Mouse (Mus musculus) right cerebral cortex, postnatal 10 days (tissue): ENCODE results near the gene Matn1.
A peak's percentile ranks its signal among the peaks of the same experiment; 100 is the strongest.

Experiments
- DNase-seq, 2 experiments: peaks; one replicate each; pipeline ENCODE4 v3.0.0; 2021; ENCODE audit warnings: low spot score in 2 of 2

The Matn1 gene

DNA sequence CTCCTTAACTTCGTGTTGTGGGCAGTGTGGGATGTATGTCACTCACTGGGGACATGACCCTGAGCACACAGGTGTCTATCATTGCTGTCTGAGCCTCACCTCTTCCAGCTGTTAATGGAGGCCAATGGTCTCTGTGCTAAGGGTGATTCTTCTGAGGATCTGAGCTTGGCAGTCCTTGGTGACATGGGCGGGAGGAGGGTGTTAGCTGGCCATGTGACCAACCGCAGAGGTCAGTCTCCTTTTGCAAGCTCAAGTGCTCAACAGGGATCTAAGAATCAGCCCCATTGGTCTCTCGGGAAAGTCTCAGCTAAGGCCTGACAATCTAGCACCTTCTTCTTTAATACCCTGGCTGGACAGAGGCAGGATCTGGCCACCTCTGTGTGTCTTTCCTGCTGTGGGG lies 26.6 kb upstream of the Matn1 start:
- no peak for DNase-seq

- no peak for DNase-seq
Observed at GRCm38 (mm10) chr4:130918805-130919749, 25.1 kb upstream of the Matn1 start.

GRCm38 (mm10) chr4:130919750-130920356 lies 24.3 kb upstream of the Matn1 start:
- no peak for DNase-seq

DNA sequence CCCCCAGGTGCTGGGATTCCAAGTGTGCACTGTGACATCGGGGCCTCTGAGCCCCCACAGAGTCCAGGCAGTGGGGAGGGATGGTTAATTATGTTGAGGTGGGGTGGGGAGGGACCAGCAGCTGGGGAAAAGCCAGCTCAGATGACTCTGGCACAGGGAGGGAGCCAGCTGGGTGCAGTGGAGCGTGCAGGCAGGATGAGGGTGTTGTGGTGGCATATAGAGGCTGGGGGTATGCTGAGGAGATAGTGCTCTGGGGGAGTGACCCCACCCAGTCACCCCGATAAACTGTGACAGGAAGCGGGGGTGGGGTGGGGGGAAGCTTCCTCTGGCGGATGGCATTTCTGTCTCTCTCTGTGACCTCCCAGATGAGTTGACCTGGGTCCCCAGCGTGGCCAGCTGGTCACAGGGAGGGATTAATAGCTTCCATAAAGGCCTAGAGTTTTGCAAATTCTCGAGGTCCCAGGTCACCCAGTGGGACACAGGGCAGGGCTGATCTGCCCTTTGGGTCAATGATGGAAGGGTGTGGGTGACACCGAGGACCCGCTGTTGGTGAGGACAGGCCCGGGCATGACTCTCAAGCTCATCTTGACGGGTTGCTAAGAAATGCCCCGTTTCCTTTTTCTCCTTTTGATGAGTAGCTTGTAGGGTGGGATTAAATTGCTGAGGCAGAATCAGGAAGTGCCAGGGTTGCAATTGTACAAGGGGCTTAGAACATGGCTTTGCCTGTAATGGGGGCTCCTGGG lies 23.1 kb upstream of the Matn1 start:
- DNase-seq = no peak

- DNase-seq = no peak
Observed at GRCm38 (mm10) chr4:130921986-130922385, 22.2 kb upstream of the Matn1 start.

DNA sequence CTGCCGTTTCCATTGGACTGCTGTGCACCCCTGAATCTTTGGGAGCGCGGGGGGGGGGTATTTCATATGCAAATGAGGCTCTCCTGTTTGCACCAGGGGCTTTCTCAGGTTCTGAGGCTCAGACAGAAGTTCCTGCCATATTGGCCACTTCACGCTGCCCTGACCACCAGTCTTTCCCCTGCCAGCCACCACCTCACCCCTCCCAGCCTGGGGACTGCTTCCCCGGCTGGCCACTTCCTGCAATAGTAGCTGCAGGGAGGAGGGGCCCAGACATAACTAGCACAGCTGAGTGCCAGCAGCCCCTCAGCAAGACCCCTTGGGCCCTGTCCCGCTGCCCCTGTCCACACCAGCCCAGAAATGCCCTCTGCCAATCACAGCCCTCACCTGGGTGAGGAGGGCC lies 17.9 kb upstream of the Matn1 start:
- DNase-seq = no peak

- DNase-seq = no peak
Observed at GRCm38 (mm10) chr4:130927821-130928220, 16.4 kb upstream of the Matn1 start.

- peak; percentile 58 to 63 for DNase-seq
Observed at GRCm38 (mm10) chr4:130942644-130943043, 1.5 kb upstream of the Matn1 start.

DNA sequence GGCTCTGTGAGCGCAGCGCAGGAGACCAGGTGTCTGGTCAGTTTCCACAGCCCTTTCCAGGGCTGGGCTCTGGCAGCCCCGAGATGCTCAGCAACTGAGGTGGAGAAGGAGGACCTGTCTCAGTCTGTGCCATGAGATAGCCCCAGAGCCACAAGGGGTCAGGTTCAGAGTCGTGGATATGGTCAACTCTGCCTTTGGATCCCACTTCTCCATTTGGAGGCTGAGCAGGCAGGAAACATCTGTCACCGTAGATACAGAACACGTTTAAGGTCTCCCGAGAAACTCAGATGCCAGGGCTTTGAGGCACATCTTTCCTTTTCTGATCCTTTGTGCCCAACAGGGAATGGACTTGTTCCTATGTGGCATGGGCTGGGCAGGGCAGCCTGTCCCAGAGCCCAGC lies 594 bp downstream of the Matn1 start:
- no peak for DNase-seq

DNA sequence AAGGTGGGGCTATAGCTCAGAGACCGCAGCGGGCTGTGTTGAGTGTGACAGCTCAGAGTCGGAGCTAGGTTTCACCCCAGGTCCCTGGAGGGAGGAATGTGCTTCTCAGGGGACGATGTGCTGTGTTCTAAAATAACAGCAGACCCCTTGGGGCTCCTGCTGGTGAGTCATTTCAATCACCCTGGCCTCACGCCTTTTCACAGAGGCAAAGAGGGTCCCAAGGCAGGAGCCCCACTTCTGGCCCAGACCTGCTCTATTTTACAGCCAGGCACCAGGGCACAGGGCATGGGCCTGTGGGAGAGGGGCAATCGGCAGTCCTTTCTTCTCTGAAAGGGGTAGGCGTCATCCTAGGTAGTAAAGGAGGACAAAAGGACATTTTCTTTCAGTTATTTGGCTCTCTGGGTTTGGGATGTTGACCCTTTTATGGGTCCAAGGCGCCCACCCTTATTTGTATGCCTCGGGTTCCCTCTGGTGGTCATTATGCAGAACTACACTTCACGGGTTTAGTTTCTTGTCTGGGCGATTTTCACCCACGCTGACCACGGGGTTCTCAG lies 3.0 kb downstream of the Matn1 start:
- DNase-seq = no peak

DNA sequence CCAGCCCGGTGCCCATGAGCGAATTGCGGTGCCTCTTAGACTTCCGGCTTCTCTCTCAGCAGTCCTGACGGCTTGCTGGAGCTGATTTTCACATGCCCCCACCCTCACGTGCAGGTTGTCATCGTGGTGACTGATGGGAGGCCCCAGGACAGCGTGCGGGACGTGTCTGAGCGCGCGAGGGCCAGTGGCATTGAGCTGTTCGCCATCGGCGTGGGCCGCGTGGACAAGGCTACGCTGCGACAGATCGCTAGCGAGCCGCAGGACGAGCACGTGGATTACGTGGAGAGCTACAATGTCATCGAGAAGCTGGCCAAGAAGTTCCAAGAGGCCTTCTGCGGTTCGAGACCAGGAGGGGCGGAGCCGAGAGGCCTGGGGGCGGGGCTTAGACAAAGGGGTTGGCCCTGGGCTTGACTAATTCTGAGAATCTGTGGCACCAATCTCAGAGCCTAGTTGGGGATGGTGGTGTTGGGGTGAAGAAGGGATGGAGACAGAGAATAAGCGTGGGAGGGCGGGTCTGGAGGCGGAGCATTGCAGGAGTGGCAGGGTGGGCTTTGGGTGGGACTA lies 5.7 kb downstream of the Matn1 start:
- DNase-seq = no peak

GRCm38 (mm10) chr4:130952531-130952930 lies 8.3 kb downstream of the Matn1 start:
- peak; percentile 59 to 61 for DNase-seq

- no peak for DNase-seq
Observed at GRCm38 (mm10) chr4:130957156-130957555, 13.0 kb downstream of the Matn1 start.

DNA sequence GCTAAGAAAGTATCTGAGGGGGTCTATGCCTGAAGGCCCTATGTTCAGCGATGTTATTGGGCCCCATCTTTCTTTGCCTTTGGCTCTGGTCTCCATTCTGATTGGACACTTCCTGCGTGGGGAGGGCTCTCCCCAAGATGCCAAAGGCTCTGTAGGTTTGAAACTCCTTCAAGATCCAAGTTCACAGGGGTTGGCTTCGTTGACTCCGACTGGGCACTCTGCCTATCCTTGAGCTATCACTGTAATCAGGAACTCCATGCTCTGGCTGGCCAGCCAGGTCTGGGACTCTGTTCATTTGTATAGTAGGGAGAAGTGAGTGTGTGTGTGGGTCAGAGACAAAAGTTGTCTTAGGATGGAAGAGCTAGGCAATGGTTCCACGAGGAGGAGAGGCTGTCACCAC lies 14.6 kb downstream of the Matn1 start:
- no peak for DNase-seq

DNA sequence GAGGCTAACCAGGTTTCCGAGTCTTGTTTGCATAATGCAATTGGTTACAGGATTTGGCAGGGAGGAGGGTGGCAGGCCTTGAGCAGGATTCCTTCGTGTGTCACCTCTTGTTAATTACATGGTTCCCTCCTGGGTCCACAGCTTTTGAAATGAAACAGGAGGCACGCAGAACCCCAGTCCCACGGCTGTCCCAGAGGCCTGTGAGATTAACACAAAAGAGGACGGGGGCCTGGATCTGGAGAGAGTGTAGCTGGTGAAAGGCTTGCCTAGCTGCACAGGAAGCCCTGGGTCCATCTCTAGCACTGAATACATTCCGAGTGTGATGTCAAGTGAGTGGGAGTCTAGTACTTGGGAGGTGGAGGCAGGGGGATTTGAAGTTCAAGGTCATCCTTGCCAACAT lies 15.5 kb downstream of the Matn1 start:
- DNase-seq = no peak

DNA sequence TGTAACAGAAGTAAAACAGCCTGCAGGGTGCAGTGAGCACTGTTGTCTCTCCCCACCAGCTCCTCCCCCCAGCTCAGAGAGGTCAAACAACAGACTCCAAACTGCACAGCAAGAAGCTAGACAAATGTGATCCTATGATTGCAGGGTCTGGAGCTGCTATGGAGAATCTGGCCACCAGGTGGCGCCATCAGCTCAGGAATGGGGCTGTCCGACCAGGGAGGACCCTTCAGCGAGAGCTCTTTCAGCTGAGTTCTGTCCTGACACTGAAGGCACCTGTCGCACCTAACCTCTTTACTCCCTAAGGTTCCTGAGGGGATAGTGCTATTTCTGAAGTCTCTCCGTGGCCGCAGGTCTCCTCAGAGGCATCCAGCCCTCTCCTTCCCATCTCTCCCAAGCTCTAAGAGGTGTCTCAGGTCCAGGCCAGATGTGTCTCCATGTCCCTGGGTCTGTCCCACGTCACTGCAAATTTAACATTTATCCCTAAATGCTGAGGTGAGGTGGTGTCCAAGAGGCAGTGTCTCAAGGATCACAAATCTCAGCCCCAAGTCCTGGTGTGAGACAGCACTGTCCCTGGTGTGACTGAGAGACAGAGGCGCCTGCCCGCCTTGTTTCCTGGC lies 16.0 kb downstream of the Matn1 start:
- DNase-seq = peak; percentile 80 to 92

- no peak for DNase-seq
Observed at GRCm38 (mm10) chr4:130971278-130971677, 27.1 kb downstream of the Matn1 start.

DNA sequence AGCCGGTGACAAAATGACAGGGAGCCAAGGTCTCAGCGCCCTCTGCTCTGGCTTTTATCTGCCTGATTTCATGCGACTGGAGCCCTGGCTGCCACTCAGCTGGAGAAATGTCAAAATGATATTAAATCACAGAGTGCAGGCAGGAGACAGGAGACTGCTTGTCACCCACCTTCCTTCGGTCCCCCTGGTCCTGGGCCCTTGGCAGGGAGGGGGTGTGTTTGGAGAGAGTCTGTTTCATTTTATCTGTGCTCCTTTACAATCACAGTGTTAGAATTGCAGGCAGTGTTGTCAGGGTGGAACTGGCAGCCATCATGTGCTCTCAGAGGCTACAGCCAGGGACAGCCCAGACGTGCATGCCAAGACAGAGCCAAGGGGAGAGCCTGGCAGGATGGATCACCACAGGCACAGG lies 28.2 kb downstream of the Matn1 start:
- peak in 1 of 2 experiments; percentile 42 for DNase-seq

DNA sequence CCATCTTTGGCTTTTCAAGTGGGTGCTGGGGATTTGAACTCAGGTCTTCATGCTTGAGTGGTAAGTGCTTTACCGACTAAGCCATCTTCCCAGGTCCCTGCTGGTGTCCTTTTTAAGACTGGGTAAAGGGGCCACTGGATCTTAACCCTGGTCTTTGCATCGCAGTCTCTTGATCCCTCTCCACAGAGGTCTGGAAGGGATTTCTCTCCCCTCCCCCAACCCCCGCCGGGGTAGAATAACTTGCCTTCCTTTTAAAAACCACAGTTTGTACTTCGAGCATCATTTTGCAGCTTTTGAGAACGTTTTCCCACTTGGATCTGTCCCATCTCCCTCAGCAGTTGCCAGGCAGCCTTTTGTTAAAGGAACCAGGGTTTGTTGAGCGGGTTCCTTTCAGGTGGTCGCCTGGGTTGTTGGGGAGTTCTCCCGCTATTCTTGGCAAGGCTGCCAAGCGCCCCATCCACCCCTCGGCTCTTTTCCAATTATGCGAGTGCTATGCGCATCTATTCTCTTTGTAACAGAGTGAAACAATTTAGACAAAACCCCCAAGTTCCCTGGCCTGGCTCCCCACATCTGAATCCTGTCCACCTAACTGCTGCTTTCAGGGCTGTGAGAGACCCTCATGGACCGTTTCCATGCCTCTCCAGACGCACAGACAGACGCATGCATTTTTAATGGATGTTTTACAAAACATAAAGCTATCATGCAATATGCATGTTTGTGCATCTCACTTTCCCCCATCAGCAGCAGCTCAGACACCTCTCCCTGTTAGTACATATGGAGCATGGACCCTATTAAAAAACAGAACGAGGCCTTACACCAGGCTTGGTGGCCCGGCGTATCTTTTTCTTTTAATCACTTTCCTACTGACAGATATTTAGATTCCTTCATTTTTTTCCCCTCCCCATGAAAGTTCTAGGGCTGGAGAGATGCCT lies 29.4 kb downstream of the Matn1 start:
- DNase-seq = peak; percentile 85 to 88

GRCm38 (mm10) chr4:130978981-130979380 lies 34.8 kb downstream of the Matn1 start:
- no peak for DNase-seq
